Mouse (Mus musculus) hindbrain, embryonic 15.5 days (tissue): ENCODE data around the gene Tnks2. TPM values are rescaled to one million over a fixed set of nuclear protein-coding genes. Genes with fewer than 3 reads are reported as not detected.

Source experiments
- ATAC-seq: fragments of 200-750 bp; cut with Nextera tagmentation; 2 replicates; pipeline ENCODE4 v1.8.0; 2017; ENCODE audit warnings: low read depth, moderate number of reproducible peaks, moderate TSS enrichment; ENCODE audit not compliant: low FRiP score
- H3K27ac ChIP-seq: fragments of 300-500 bp; sonication (generic); replicated peaks from 2 replicates; pipeline ENCODE4 v1.5.1; 2015; ENCODE audit warnings: mild to moderate bottlenecking, inconsistent platforms
- H3K27me3 ChIP-seq: fragments of 300-500 bp; sonication (generic); 2 replicates; pipeline ENCODE4 v1.6.1; 2015; ENCODE audit warnings: control low read depth, inconsistent platforms
- H3K36me3 ChIP-seq: fragments of 300-500 bp; sonication (generic); 2 replicates; pipeline ENCODE4 v1.6.1; 2015; ENCODE audit warnings: control low read depth, inconsistent platforms
- H3K4me1 ChIP-seq: fragments of 300-500 bp; sonication (generic); replicated peaks from 2 replicates; pipeline ENCODE4 v1.6.1; 2015; ENCODE audit warnings: control low read depth, inconsistent platforms
- H3K4me2 ChIP-seq: fragments of 300-500 bp; sonication (generic); 2 replicates; pipeline ENCODE4 v1.6.1; 2015; ENCODE audit warnings: moderate library complexity, mild to moderate bottlenecking, inconsistent platforms
- H3K4me3 ChIP-seq: fragments of 300-500 bp; sonication (generic); 2 replicates; pipeline ENCODE4 v1.5.1; 2015; ENCODE audit warnings: mild to moderate bottlenecking, inconsistent platforms
- H3K9ac ChIP-seq: fragments of 300-500 bp; sonication (generic); 2 replicates; pipeline ENCODE4 v1.6.1; 2015; ENCODE audit warnings: inconsistent platforms
- H3K9me3 ChIP-seq: fragments of 300-500 bp; sonication (generic); 2 replicates; pipeline ENCODE4 v1.6.1; 2016; ENCODE audit warnings: control low read depth, inconsistent platforms
- WGBS: fragments of 180-500 bp; shearing (Covaris S2); methylation state at CpG from one replicate; pipeline ENCODE4 v1.1.7; 2015; 5-methylcytosine and 5-hydroxymethylcytosine counted together
- polyA plus RNA-seq: library from polyadenylated mRNA; unstranded; fragments of >200 nt; fragmentation: Nextera tagmentation; extraction: Ambion mirVana; gene quantifications from 2 replicates; pipeline ENCODE4 v1.2.1, GENCODE M21; 2015

Gene Tnks2
- polyA plus RNA-seq, 1 experiment from 2014 or later, result 43.2 TPM

DNA sequence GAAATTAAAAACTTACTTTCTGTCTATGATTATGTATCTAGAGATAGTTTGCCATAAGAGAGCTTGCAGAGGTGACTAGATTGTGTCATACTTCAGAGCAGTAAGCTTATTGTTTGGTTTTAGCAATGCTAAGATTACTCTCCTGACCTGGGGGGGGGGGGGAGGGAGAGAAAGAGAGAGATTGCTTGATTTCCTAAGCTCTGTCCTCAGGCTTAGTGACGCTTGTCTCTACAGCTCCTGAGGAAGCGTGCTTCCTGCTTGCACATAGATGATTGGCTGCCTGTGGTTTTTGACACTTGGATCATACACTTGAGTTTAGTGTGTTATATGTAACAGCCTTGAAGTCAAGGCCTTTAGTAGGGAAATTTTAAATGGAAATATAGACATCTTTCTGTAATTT, 40.6 kb downstream of the Tnks2 start:
- no peak overlapping the region for H3K4me3 ChIP-seq
- no peak overlapping the region for H3K9ac ChIP-seq
- no peak overlapping the region for H3K27ac ChIP-seq
- ATAC-seq, result no peak
- no peak overlapping the region for H3K4me2 ChIP-seq
- peaks cover 70% of the 10 kb centered on the region for H3K36me3 ChIP-seq
- no peaks in the 10 kb centered on the region for H3K4me1 ChIP-seq
- 83% methylated on average over 2 of the region's 2 CpGs for WGBS
- no peaks in the 10 kb centered on the region for H3K9me3 ChIP-seq
- no peaks in the 10 kb centered on the region for H3K27me3 ChIP-seq

DNA sequence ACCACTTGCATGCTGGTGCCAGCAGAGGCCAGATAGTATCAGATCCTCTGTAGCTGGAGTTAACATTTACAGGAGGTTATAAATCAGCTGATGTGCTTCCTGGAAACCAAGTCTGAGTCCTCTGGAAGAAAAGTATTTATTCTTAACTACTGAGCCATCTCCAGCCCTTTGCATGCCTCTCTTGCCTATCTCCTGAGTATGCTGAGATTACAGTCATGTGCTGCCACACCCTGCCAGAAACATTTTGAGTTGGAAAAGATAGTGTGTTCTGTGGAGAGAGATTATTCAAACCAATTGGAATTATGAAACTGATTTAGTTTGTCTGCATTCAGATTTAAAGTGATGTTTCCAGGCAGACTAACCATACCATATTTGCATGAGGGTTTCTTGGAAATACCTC, 43.3 kb downstream of the Tnks2 start:
- H3K36me3 ChIP-seq, result peaks cover 82% of the 10 kb centered on the region
- no peaks in the 10 kb centered on the region for H3K9me3 ChIP-seq
- no peak for ATAC-seq
- H3K27me3 ChIP-seq, result no peaks in the 10 kb centered on the region
- H3K9ac ChIP-seq, result no peak overlapping the region
- no peak overlapping the region for H3K4me2 ChIP-seq
- no peak overlapping the region for H3K27ac ChIP-seq
- no peak overlapping the region for H3K4me3 ChIP-seq
- H3K4me1 ChIP-seq, result no peaks in the 10 kb centered on the region

DNA sequence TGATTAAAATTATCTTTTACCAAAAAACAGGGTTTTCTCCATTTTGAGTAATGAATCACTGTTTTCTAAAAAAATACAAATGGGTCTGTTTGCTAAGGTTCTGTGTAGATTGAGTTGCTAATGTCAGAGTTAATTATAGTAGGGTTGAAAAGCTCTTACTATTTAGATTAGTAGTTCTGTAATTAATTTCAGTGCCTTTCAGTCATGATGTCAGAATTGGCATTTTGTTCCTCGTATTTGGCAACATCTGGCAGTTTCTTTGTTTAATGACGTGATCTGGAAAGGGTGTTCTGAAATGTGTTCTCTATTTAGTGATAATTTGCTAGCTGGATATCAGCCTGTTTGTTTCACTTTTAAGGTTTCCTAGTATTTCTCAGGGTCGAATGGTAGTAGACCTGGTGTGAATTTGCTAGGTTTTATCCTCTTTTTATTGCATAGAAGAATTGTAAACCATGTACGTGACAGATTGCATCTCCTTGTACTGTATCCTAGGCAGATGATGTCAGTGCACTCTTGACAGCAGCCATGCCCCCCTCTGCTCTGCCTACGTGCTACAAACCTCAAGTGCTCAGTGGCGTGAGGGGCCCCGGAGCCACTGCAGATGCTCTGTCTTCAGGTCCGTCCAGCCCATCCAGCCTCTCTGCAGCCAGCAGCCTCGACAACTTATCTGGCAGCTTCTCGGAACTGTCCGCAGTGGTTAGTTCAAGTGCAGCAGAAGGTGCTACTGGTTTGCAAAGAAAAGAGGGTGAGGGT, 44.9 kb downstream of the Tnks2 start:
- 80% methylated on average over 11 of the region's 11 CpGs for WGBS
- no peak overlapping the region for H3K4me3 ChIP-seq
- H3K36me3 ChIP-seq, result peaks cover 84% of the 10 kb centered on the region
- H3K27ac ChIP-seq, result no peak overlapping the region
- ATAC-seq, result no peak
- no peak overlapping the region for H3K9ac ChIP-seq
- no peaks in the 10 kb centered on the region for H3K9me3 ChIP-seq
- H3K4me2 ChIP-seq, result no peak overlapping the region
- H3K27me3 ChIP-seq, result no peaks in the 10 kb centered on the region
- H3K4me1 ChIP-seq, result no peaks in the 10 kb centered on the region

DNA sequence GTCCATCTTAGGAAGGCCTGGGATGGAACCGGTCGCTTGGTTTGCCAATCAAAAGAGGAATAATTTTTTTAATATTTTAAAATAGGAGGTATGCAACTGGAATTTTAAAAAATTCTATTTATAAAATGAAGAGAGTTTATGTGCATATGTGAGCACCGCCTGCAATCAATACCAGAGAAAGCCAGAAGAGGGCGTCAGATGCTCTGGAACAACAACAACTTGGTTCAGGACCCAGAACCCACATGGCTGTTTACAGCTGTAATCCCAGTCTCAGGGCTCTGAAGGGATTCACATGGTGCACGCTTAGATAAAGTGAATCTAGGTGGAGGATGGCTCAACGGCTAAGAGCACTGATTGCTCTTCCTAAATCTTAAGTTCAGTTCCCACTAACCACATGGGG, 49.1 kb downstream of the Tnks2 start:
- no peak overlapping the region for H3K4me2 ChIP-seq
- no peaks in the 10 kb centered on the region for H3K9me3 ChIP-seq
- H3K4me1 ChIP-seq, result no peaks in the 10 kb centered on the region
- peaks cover 86% of the 10 kb centered on the region for H3K36me3 ChIP-seq
- H3K27me3 ChIP-seq, result no peaks in the 10 kb centered on the region
- WGBS, result 72% methylated on average over 6 of the region's 6 CpGs
- no peak overlapping the region for H3K4me3 ChIP-seq
- H3K9ac ChIP-seq, result no peak overlapping the region
- no peak overlapping the region for H3K27ac ChIP-seq
- no peak for ATAC-seq

DNA sequence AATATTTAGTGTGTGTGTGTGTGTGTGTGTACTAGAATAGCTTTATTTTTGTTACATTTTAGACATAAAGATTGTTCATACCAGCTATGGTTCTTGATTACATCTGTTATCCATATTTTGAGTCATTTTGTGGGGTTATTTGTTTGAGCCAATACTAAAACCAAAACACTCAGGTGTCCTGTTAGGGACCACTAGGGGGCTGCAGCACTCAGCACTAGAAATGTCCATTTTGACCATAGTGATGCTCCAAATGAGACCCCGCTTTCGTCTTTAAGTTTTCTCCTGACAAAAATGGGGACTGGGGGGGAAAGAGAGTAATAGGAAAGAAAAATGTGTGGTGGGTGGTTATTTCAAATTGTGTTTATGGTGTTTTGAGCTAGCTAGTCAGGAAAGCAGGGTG, 52.3 kb downstream of the Tnks2 start:
- Histone ChIP-seq H3K4me2 (no peak overlapping the region), H3K27me3 (no peaks in the 10 kb centered on the region), H3K36me3 (peaks cover 91% of the 10 kb centered on the region), H3K4me1 (no peaks in the 10 kb centered on the region), H3K27ac (no peak overlapping the region), H3K4me3 (no peak overlapping the region), H3K9me3 (no peaks in the 10 kb centered on the region), H3K9ac (no peak overlapping the region)
- ATAC-seq, result no peak
- WGBS, result 70% methylated on average over 2 of the region's 2 CpGs

DNA sequence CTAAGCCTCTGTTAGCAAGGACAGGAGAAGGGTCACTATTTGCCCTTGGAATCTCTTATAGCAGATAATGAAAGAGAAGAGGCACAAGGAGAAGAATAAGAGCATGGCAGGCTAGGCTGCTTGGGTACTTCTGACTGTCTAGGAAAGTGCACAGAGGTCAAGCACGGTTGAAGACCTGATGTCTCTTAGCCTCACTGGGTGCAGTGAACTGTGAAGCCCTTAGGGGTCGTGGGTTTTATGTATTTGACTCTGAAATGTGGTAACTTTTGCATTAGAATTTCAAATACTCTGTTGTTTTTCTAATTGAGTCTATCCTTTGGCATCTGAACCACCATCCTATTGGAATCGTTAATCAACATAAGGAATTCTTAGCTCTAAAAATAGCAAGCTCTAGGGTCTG, 53.7 kb downstream of the Tnks2 start:
- Histone ChIP-seq H3K4me3 (no peak overlapping the region), H3K27ac (no peak overlapping the region), H3K27me3 (no peaks in the 10 kb centered on the region), H3K4me2 (no peak overlapping the region), H3K4me1 (no peaks in the 10 kb centered on the region), H3K36me3 (peaks cover 89% of the 10 kb centered on the region), H3K9me3 (no peaks in the 10 kb centered on the region), H3K9ac (no peak overlapping the region)
- 32% methylated on average over 3 of the region's 3 CpGs for WGBS
- no peak for ATAC-seq

DNA sequence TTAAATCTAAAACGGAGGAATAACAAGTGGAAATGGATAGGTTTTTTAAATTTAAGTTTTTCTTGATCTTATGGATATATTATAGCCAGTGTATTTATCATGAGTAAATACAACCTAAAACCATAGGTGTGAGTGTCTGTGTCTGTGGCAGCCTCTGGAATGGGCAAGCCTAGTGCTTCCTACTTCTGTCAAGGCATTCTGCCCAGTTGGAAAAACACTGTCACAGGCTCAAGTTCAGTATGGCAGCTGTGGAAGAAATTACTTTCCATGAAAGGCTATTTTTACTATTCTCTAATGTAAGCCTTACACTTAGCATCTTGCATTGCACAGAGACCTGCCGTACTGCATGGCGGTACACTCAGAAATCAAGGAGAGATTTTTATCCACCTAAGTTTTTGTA, 57.7 kb downstream of the Tnks2 start:
- H3K4me3 ChIP-seq, result no peak overlapping the region
- H3K36me3 ChIP-seq, result peaks cover 68% of the 10 kb centered on the region
- no peak overlapping the region for H3K9ac ChIP-seq
- no peak for ATAC-seq
- H3K27me3 ChIP-seq, result no peaks in the 10 kb centered on the region
- H3K9me3 ChIP-seq, result no peaks in the 10 kb centered on the region
- no peak overlapping the region for H3K4me2 ChIP-seq
- no peak overlapping the region for H3K27ac ChIP-seq
- WGBS, result 97% methylated on average over 3 of the region's 3 CpGs
- H3K4me1 ChIP-seq, result peaks cover 5% of the 10 kb centered on the region

DNA sequence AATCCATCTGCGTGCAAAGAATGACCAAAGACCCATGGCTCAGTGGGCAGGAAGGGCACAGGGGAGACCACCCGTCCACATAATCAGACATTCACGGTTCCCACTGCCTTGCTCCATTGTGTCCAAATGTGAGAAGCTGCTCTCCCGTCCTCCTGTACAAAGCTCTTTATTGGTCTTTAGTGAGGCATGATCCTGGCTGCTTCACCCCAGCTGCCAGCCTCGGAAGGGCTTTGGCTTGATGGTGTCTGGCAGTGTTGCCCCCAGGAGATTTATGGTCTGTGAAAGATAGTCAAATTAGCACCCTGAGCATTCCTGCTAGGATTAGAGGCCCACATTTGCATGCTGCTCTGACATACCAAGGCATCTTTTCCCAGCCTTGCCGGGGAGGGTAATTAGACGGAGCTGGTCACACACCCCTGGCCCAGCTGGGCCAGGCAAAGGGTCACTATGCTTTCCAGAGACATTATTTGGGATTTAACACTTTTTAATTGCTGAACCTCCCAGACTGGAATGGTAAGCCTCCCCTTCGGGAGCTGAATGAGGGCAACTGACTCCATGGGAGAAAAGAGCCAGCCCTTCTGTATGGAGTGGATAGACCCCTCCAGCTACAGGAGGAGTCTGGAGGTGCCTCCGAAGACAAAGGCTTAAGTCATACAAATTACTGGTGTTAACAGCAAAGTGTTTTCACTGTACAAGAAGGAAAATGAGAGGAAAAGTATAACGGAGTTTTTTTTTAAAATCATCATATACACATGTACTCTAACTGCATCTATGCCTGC, 62.9 kb downstream of the Tnks2 start:
- Histone ChIP-seq H3K27me3 (no peaks in the 10 kb centered on the region), H3K4me3 (no peak overlapping the region), H3K27ac (peak overlapping the region; percentile 71), H3K4me2 (no peak overlapping the region), H3K9ac (no peak overlapping the region), H3K4me1 (peaks cover 13% of the 10 kb centered on the region), H3K36me3 (peaks cover 21% of the 10 kb centered on the region), H3K9me3 (no peaks in the 10 kb centered on the region)
- peak; percentile 87 for ATAC-seq
- WGBS, result 7% methylated on average over 10 of the region's 10 CpGs

DNA sequence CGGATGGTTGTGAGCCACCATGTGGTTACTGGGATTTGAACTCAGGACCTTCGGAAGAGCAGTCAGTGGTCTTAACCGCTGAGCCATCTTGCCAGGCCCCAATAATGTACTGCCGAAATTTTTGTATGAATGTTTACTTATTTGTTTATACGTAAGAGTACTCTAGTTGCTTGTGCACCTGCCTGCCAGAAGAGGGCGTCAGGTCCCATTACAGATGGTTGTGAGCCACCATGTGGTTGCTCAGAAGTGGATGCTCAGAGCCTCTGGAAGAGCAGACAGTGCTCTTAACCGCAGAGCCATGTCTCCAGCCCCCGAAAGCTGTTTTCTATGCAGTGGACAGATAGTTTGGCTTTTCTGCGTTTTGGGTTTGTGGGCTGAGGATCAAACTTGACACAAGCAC, 63.7 kb downstream of the Tnks2 start:
- H3K4me3 ChIP-seq, result no peak overlapping the region
- H3K36me3 ChIP-seq, result peaks cover 16% of the 10 kb centered on the region
- no peak overlapping the region for H3K27ac ChIP-seq
- H3K9me3 ChIP-seq, result no peaks in the 10 kb centered on the region
- no peak overlapping the region for H3K9ac ChIP-seq
- WGBS, result 40% methylated on average over 9 of the region's 9 CpGs
- H3K4me2 ChIP-seq, result no peak overlapping the region
- peaks cover 13% of the 10 kb centered on the region for H3K4me1 ChIP-seq
- H3K27me3 ChIP-seq, result no peaks in the 10 kb centered on the region
- ATAC-seq, result no peak

DNA sequence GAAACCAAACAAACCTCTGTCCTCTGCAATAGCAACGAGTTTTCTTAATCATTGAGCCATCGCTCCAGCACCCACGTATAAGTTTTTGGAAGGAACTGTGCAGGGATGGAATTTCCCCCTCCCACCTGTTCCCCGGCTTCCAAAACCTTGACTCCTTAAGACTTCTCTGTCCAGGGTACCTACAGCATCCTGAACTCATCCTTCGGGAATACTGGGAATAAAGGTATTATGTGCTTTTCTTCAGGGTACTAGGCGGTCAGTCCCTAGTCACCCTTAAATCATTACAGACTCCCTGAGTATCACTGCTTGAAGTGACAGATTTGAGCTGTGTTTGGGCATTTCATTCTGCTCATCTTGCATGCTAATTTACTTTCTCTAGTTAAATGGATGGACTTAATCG, 69.3 kb downstream of the Tnks2 start:
- peak overlapping the region; percentile 82 for H3K27ac ChIP-seq

DNA sequence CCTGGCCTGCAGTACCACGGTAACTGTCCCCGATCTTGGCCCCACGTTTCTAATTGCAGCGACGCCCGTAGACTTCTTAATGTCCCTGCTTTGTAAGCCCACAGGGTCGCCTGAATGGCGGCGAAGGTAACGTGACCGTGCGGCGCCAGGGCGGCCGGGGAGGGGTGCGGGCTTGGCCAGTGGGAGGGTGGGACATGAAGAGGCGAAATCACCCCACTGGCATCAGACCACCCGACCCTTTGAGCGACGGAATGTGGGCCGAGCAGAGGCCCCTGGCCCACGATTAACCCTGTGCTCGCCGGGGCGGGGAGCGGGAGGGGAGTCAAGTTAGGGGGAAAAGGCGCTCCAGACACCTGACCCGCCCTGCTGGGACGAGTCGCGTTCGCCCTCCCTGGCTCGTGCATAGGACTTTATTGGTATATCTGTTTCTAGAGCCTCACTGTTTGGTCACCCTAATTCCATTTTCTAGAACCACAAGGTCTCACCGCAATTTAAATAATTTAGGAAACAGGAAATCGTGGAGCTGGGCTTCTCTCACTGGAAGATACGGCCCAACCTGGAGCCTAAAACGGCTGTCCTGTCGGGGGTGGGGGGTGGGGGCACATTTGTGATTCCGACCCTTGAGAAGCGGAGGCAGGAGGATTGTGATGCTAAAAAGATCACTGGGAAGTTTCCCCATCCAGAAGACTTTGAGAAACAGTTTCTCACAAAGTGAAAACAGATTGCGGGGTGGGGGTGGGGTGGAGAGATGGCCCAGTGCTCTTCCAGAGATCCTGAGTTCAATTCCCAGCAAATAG, 70.4 kb downstream of the Tnks2 start:
- H3K9me3 ChIP-seq, result no peaks in the 10 kb centered on the region
- peaks cover 18% of the 10 kb centered on the region for H3K4me1 ChIP-seq
- H3K4me3 ChIP-seq, result peak overlapping the region; percentile 56
- peak; percentile 92 for ATAC-seq
- peak overlapping the region; percentile 64 for H3K9ac ChIP-seq
- H3K4me2 ChIP-seq, result peak overlapping the region; percentile 95
- no peaks in the 10 kb centered on the region for H3K27me3 ChIP-seq
- WGBS, result 1% methylated on average over 41 of the region's 41 CpGs
- peak overlapping the region; percentile 82 for H3K27ac ChIP-seq
- no peaks in the 10 kb centered on the region for H3K36me3 ChIP-seq

More for the DNA sequence above, 69.3 kb downstream of the Tnks2 start:
- no peak for ATAC-seq
- Histone ChIP-seq H3K9ac (peak overlapping the region; percentile 64), H3K4me3 (peak overlapping the region; percentile 56), H3K27me3 (no peaks in the 10 kb centered on the region), H3K4me2 (peak overlapping the region; percentile 95), H3K4me1 (peaks cover 18% of the 10 kb centered on the region), H3K36me3 (no peaks in the 10 kb centered on the region), H3K9me3 (no peaks in the 10 kb centered on the region)
- 31% methylated on average over 7 of the region's 7 CpGs for WGBS

DNA sequence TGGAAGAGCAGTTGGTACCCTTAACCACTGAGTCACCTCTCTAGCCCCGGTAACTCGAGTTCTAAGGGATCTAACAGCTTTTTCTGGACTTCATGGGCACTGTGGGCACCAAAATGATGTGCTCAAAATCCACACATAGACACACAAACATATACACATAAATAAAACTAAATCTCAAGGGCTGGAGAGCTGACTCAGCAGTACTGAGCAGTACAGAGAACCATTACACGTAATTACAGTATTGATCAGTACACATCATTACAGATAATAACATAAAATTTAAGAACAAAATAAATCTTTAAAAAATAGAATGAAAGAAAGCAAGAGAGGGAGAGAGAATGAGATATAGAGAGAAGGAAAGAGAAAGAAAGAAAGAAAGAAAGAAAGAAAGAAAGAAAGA, 75.1 kb downstream of the Tnks2 start:
- no peaks in the 10 kb centered on the region for H3K27me3 ChIP-seq
- WGBS, result 83% methylated on average over 3 of the region's 3 CpGs

More for the DNA sequence above, 75.1 kb downstream of the Tnks2 start:
- Histone ChIP-seq H3K9ac (no peak overlapping the region), H3K4me2 (no peak overlapping the region), H3K4me1 (peaks cover 14% of the 10 kb centered on the region), H3K27ac (no peak overlapping the region), H3K36me3 (no peaks in the 10 kb centered on the region), H3K4me3 (no peak overlapping the region), H3K9me3 (no peaks in the 10 kb centered on the region)
- no peak for ATAC-seq
